ENCODE assay signal across 8 mouse cellular contexts in the genomic region with DNA sequence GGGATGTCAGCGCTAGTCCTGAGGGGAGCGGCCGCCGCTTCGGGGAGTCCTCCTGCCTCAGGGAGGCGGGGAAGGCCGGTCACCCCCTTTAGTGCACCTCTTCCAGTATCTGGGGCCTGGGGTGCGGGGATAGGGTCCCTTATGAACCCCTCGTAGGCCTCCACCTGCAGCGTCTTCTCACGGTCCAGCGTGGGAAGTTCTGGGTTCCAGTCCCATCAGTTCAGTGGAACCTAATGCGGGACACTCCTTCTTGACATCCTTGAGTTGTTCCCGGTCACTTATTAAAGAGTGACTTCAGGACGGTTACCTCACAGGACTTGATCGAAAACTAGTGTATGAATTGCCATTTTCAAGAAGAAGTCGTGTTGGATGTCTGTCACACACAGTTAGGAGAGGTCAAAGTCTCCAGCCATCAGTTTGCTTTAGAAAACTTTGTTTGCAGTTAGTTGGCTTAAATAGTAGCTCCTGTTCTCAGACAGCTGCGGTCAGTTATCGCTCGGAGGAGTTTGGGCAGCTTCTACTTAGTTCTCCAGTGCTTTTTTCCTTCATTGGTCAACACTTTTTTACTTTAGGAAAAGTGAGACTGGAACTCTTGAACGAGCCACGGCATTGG. TPM values are rescaled to one million over a fixed set of nuclear protein-coding genes. Genes with fewer than 3 reads are reported as not detected.
A peak's percentile ranks its signal among the peaks of the same experiment; 100 is the strongest.
DNase-seq lines count a peak whose midpoint lies in the region; ATAC-seq and TF ChIP-seq lines count a peak whose summit lies in the region.

No protein-coding gene starts in this region.

- no peak for TF ChIP-seq CTCF in left cerebral cortex, adult 2 months (IDR thresholded peaks at IDR 0.05)

- 15% methylated on average over 21 of the region's 22 CpGs for WGBS in embryonic facial prominence, embryonic 14.5 days
- 11% methylated on average over 22 of the region's 22 CpGs for WGBS in intestine, embryonic 15.5 days

- ATAC-seq in embryonic facial prominence, embryonic 14.5 days (ENCODE audit: low read depth): no peak
- ATAC-seq in intestine, embryonic 15.5 days: no peak

- H3K4me3 ChIP-seq in left cerebral cortex, adult 2 months: peak overlapping the region; percentile 83
- peak overlapping the region; percentile 90 for H3K4me3 ChIP-seq in embryonic facial prominence, embryonic 14.5 days (ENCODE audit: low read depth, low read length)
- peak overlapping the region; percentile 87 for H3K4me3 ChIP-seq in intestine, embryonic 15.5 days (replicated peaks)

- no peaks in the 10 kb centered on the region for H3K36me3 ChIP-seq in embryonic facial prominence, embryonic 14.5 days (ENCODE audit: control insufficient read depth, insufficient read depth, low read length)
- no peaks in the 10 kb centered on the region for H3K36me3 ChIP-seq in intestine, embryonic 15.5 days

- DNase-seq in left cerebral cortex, adult 2 months (ENCODE audit: extremely low spot score in 1 of 2, low spot score in 2 of 2): no peak
- DNase-seq in left cerebral cortex, adult 11 months (ENCODE audit: low spot score): no peak
- no peak for DNase-seq in embryonic facial prominence, embryonic 14.5 days (ENCODE audit: low spot score)
- peak; percentile 12 for DNase-seq in lung, postnatal 36 days
- no peak for DNase-seq in layer of hippocampus, postnatal 25 days (ENCODE audit: extremely low spot score in 1 of 2, low spot score in 1 of 2)
- DNase-seq in right cerebral cortex, adult 2 months (ENCODE audit: low spot score in 2 of 2): no peak
- no peak for DNase-seq in gastrocnemius, adult 18-20 months (ENCODE audit: low spot score)

- H3K4me1 ChIP-seq in embryonic facial prominence, embryonic 14.5 days (ENCODE audit: control insufficient read depth, insufficient read depth, low read length): 0 out of 2 replicates have a peak, but pooled peaks cover 5% of the 10 kb centered on the region
- peaks cover 12% of the 10 kb centered on the region for H3K4me1 ChIP-seq in intestine, embryonic 15.5 days (replicated peaks)

- intact Hi-C loops in left cerebral cortex, adult 2 months (cut with DNase I): no loop called here

- H3K9ac ChIP-seq in embryonic facial prominence, embryonic 14.5 days (ENCODE audit: low read depth, low read length): peak overlapping the region; percentile 90
- peak overlapping the region; percentile 86 for H3K9ac ChIP-seq in intestine, embryonic 15.5 days

- peak overlapping the region; percentile 90 for H3K27ac ChIP-seq in left cerebral cortex, adult 2 months
- peak overlapping the region; percentile 85 for H3K27ac ChIP-seq in embryonic facial prominence, embryonic 14.5 days (replicated peaks; ENCODE audit: low read depth, low read length)
- H3K27ac ChIP-seq in intestine, embryonic 15.5 days: peak overlapping the region; percentile 83

- H3K9me3 ChIP-seq in embryonic facial prominence, embryonic 14.5 days (ENCODE audit: control insufficient read depth, low read length): no peaks in the 10 kb centered on the region
- no peaks in the 10 kb centered on the region for H3K9me3 ChIP-seq in intestine, embryonic 15.5 days

- H3K27me3 ChIP-seq in embryonic facial prominence, embryonic 14.5 days (replicated peaks; ENCODE audit: control insufficient read depth, insufficient read depth, low read length): no peaks in the 10 kb centered on the region
- H3K27me3 ChIP-seq in intestine, embryonic 15.5 days (replicated peaks): no peaks in the 10 kb centered on the region

- H3K4me2 ChIP-seq in embryonic facial prominence, embryonic 14.5 days (ENCODE audit: low read depth, low read length): peak overlapping the region; percentile 86
- peak overlapping the region; percentile 93 for H3K4me2 ChIP-seq in intestine, embryonic 15.5 days (replicated peaks)

RNA-seq across cellular contexts. Expression of a gene that starts 0.8 kb away (rescaled TPM):
- total RNA-seq in left cerebral cortex, adult 2 months (2021): 10 to 100 TPM; 89.8 to 98.9 TPM
- 20.1 and 24.1 TPM in 2 replicates for polyA plus RNA-seq in embryonic facial prominence, embryonic 14.5 days (2014; fragmentation: Nextera tagmentation; extraction: Ambion mirVana)
- polyA plus RNA-seq in intestine, embryonic 15.5 days (2015; fragmentation: Nextera tagmentation; extraction: Ambion mirVana): 17.3 and 17.9 TPM in 2 replicates
- total RNA-seq in layer of hippocampus, postnatal 25 days (2021): 100 to 1,000 TPM; 125 to 129 TPM
- 1 to 10 TPM; 2.3 to 3.2 TPM for total RNA-seq in gastrocnemius, adult 18-20 months (2021)

Comparison
In these comparisons a context has a peak if more than half of its experiments do, and no peak if none do; other contexts are left out.
1. RNA of a gene that starts 0.8 kb away (total RNA-seq): 125 to 129 TPM in layer of hippocampus, postnatal 25 days and 89.8 to 98.9 TPM in left cerebral cortex, adult 2 months; 2.3 to 3.2 TPM in gastrocnemius, adult 18-20 months; every median in the first group is over 10 times any median in the second.
2. Peak in every context shown above with its lines, with median percentiles within 50 percentile points of each other: H3K27ac ChIP-seq and H3K4me3 ChIP-seq.